Mouse (Mus musculus): ENCODE data around the gene Mup19. TPM values are rescaled to one million over a fixed set of nuclear protein-coding genes. Genes with fewer than 3 reads are reported as not detected.
"Not testable (repeated sequence)": the region's sequence is repeated elsewhere in the genome, so short reads cannot be mapped to it uniquely, and the experiment has no call there.

Mup19 gene
- polyA plus RNA-seq, 2 experiments = 0.41 TPM; not detected in 1

DNA sequence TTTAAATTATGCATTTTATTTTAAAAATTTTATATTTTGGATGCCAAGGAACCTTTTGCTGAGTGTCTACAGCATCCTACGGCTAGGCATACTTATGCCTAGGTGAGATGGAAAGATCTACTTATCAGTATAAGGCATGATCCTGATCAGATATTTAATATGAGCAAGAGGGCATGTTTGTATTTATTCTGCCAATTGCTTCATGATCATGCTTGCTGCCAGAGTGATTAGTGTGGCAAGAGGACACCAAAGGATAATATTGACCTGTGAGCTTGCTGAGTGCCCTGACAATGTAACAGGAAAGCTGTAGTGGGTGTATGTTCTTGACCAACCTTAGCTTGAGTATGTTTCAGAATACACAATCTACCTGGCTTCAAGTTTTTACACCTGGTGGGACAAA, 7.6 kb upstream of the Mup19 start:
- DNase-seq (ENCODE audit: low spot score); H3K9me3 ChIP-seq (ENCODE audit: control insufficient read depth, low read length); H3K4me1 ChIP-seq (ENCODE audit: control insufficient read depth, insufficient read depth, low read length); ATAC-seq (ENCODE audit: low FRiP score, low read depth); H3K36me3 ChIP-seq (ENCODE audit: control insufficient read depth, insufficient read depth, low read length); H3K4me2 ChIP-seq (replicated peaks; ENCODE audit: low read depth, low read length, severe bottlenecking); H3K27me3 ChIP-seq (ENCODE audit: control insufficient read depth, insufficient read depth, low read length); H3K4me3 ChIP-seq (replicated peaks; ENCODE audit: low read length); H3K9ac ChIP-seq (ENCODE audit: low read depth, low read length, severe bottlenecking); H3K27ac ChIP-seq (replicated peaks; ENCODE audit: low read depth, low read length): not testable (repeated sequence)
- 92% methylated on average over 1 of the region's 1 CpGs for WGBS

DNA sequence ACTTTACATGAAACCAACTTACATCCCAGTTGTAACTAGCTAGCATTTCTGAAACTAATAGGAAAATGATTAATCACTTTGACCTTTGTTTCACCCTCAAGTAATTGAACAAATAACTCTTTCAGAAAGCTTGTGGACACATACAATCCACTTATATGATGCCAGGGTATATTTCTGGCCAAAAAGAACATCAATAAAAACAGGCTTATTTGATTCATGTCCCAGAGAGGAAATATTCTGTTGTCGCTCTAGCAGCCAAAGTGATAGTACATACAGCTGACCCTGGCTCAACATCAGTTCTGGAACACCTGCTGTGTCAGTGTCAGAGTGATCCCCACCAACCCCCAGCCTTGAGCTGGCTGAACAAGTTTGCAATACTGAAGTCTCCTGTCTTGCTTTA, 2.2 kb upstream of the Mup19 start:
- H3K27ac ChIP-seq (replicated peaks; ENCODE audit: low read depth, low read length); H3K27me3 ChIP-seq (ENCODE audit: control insufficient read depth, insufficient read depth, low read length); H3K4me3 ChIP-seq (replicated peaks; ENCODE audit: low read length); ATAC-seq (ENCODE audit: low FRiP score, low read depth); H3K4me1 ChIP-seq (ENCODE audit: control insufficient read depth, insufficient read depth, low read length); H3K4me2 ChIP-seq (replicated peaks; ENCODE audit: low read depth, low read length, severe bottlenecking); DNase-seq (ENCODE audit: low spot score); H3K9me3 ChIP-seq (ENCODE audit: control insufficient read depth, low read length); H3K36me3 ChIP-seq (ENCODE audit: control insufficient read depth, insufficient read depth, low read length); H3K9ac ChIP-seq (ENCODE audit: low read depth, low read length, severe bottlenecking): not testable (repeated sequence)
- WGBS = 71% methylated on average over 1 of the region's 1 CpGs

Other genes with a start within 250 kb of the Mup19 start
- 0.06 TPM in 1 of 2 replicates, not detected in the other for gene Mup17, start 186.4 kb downstream of the Mup19 start, polyA plus RNA-seq (2012; rRNA removed)
- gene Mup17, start 186.4 kb downstream of the Mup19 start, polyA plus RNA-seq (2014; fragmentation: Nextera tagmentation; extraction: Ambion mirVana) = 0.25 and 1.2 TPM in 2 replicates
- gene Mup18, start 108.1 kb downstream of the Mup19 start, polyA plus RNA-seq (2012; rRNA removed) = 0.10 TPM in 1 of 2 replicates, not detected in the other
- 2.6 TPM in 1 of 2 replicates, not detected in the other for gene Mup18, start 108.1 kb downstream of the Mup19 start, polyA plus RNA-seq (2014; fragmentation: Nextera tagmentation; extraction: Ambion mirVana)
- not detected in 2 replicates for gene Mup5, start 53.0 kb upstream of the Mup19 start, polyA plus RNA-seq (2012; rRNA removed)
- not detected in 2 replicates for gene Mup5, start 53.0 kb upstream of the Mup19 start, polyA plus RNA-seq (2014; fragmentation: Nextera tagmentation; extraction: Ambion mirVana)